Mouse (Mus musculus) intestine, embryonic 16.5 days (tissue): Measurements from ENCODE around the gene Lrrc8a. TPM values are rescaled to one million over a fixed set of nuclear protein-coding genes. Genes with fewer than 3 reads are reported as not detected.

ENCODE experiments used
- ATAC-seq: fragments of 200-750 bp; cut with Nextera tagmentation; 2 replicates; pipeline ENCODE4 v1.8.0; 2017; ENCODE audit warnings: moderate TSS enrichment, moderate library complexity
- H3K27ac ChIP-seq: fragments of 300-500 bp; sonication (generic); 2 replicates; pipeline ENCODE4 v1.5.1; 2014; ENCODE audit warnings: mild to moderate bottlenecking, low read length
- H3K27me3 ChIP-seq: fragments of 300-500 bp; sonication (generic); replicated peaks from 2 replicates; pipeline ENCODE4 v1.6.1; 2014; ENCODE audit warnings: low read length, control low read depth, mixed read lengths; ENCODE audit not compliant: control insufficient read depth, insufficient read depth
- H3K36me3 ChIP-seq: fragments of 300-500 bp; sonication (generic); 2 replicates; pipeline ENCODE4 v1.6.1; 2014; ENCODE audit warnings: low read length, control low read depth; ENCODE audit not compliant: control insufficient read depth, insufficient read depth
- H3K4me1 ChIP-seq: fragments of 300-500 bp; sonication (generic); 2 replicates; pipeline ENCODE4 v1.6.1; 2014; ENCODE audit warnings: low read length, control low read depth, mixed read lengths; ENCODE audit not compliant: control insufficient read depth, insufficient read depth
- H3K4me2 ChIP-seq: fragments of 300-500 bp; sonication (generic); 2 replicates; pipeline ENCODE4 v1.6.1; 2014; ENCODE audit warnings: low read depth, low read length, control low read depth
- H3K4me3 ChIP-seq: fragments of 300-500 bp; sonication (generic); 2 replicates; pipeline ENCODE4 v1.5.1; 2014; ENCODE audit warnings: mild to moderate bottlenecking, low read length
- H3K9ac ChIP-seq: fragments of 300-500 bp; sonication (generic); 2 replicates; pipeline ENCODE4 v1.6.1; 2014; ENCODE audit warnings: low read depth, low read length
- H3K9me3 ChIP-seq: fragments of 300-500 bp; sonication (generic); 2 replicates; pipeline ENCODE4 v1.6.1; 2016; ENCODE audit warnings: low read length, control low read depth; ENCODE audit not compliant: control insufficient read depth
- WGBS: fragments of 180-500 bp; shearing (Covaris S2); extraction: QIAGEN DNeasy Blood & Tissue Kit; methylation state at CpG from one replicate; pipeline ENCODE4 v1.1.7; 2014; 5-methylcytosine and 5-hydroxymethylcytosine counted together
- polyA plus RNA-seq: library from polyadenylated mRNA; unstranded; fragments of >200 nt; fragmentation: Nextera tagmentation; extraction: Ambion mirVana; gene quantifications from 2 replicates; pipeline ENCODE4 v1.2.1, GENCODE M21; 2015

Lrrc8a gene
- polyA plus RNA-seq, 1 experiment from 2014 or later, result 37.4 TPM

- Histone ChIP-seq H3K4me3 (no peak overlapping the region), H3K27ac (no peak overlapping the region), H3K27me3 (no peaks in the 10 kb centered on the region), H3K4me1 (peaks cover 11% of the 10 kb centered on the region), H3K4me2 (no peak overlapping the region), H3K9ac (no peak overlapping the region), H3K36me3 (peaks cover 23% of the 10 kb centered on the region), H3K9me3 (no peaks in the 10 kb centered on the region)
- 96% methylated on average over 30 of the region's 30 CpGs for WGBS
- ATAC-seq, result no peak
Measured at GRCm38 (mm10) chr2:30256616-30257350, 19.3 kb downstream of the Lrrc8a start.

- no peak overlapping the region for H3K4me2 ChIP-seq
- H3K9me3 ChIP-seq, result no peaks in the 10 kb centered on the region
- peaks cover under 1% of the 10 kb centered on the region for H3K4me1 ChIP-seq
- no peak overlapping the region for H3K9ac ChIP-seq
- H3K36me3 ChIP-seq, result peaks cover 23% of the 10 kb centered on the region
- 81% methylated on average over 7 of the region's 7 CpGs for WGBS
- H3K4me3 ChIP-seq, result no peak overlapping the region
- no peak overlapping the region for H3K27ac ChIP-seq
- ATAC-seq, result no peak
- no peaks in the 10 kb centered on the region for H3K27me3 ChIP-seq
Measured at GRCm38 (mm10) chr2:30257699-30258460, 20.4 kb downstream of the Lrrc8a start.

- Histone ChIP-seq H3K4me1 (peaks cover 3% of the 10 kb centered on the region; the same call in 1 of the 2 replicates), H3K9me3 (no peaks in the 10 kb centered on the region), H3K36me3 (peaks cover 28% of the 10 kb centered on the region), H3K27me3 (no peaks in the 10 kb centered on the region), H3K9ac (no peak overlapping the region), H3K4me2 (no peak overlapping the region), H3K27ac (no peak overlapping the region), H3K4me3 (no peak overlapping the region)
- peak; percentile 35; the same call in 1 of the 2 replicates for ATAC-seq
- 68% methylated on average over 4 of the region's 4 CpGs for WGBS
Measured at GRCm38 (mm10) chr2:30258600-30258999, 21.1 kb downstream of the Lrrc8a start.

DNA sequence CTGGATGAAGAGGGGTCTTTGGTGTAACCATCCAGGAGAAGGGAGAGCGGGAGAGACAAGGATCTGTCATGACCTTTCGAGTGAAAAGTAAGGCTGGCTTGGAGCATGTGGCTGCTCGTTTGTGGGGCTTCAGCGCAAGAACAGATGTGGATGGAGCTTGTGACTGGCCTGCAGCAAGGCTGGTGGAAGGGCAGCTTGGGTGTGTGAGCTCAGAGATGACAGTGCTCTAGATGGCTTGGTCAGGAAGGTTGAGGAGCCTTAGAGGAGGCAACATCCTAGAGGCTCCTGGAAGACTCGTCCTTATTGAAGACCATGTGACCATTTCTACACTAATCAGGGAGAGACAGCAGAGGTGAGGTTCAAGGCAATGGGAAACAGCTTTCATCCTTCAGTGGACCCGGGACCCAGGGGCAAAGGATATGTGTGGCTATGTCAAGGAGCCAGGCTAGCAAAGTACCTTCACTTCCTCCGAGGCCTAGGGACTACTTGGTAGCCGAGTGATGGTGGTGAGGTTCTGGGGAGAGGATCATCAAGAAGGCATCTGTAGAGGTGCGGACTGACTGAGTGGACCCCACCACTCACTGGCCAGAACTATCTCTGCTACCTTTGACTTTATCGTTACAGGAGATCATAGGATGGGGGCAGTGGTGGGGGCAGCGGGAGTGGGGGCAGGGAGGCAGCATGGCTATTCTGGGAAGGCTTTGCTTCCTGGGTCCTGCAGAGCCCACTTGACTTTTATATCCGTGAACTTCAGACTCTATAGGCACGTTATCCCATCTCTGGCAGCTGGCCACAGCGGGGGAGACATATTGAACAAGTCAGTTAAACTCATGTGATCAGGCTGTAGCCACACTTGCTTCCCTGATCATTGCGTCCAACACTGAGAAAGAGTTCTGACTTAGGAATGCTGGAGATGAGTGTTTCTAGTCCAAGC lies 21.9 kb downstream of the Lrrc8a start:
- peaks cover 3% of the 10 kb centered on the region; the same call in 1 of the 2 replicates for H3K4me1 ChIP-seq
- no peak overlapping the region for H3K4me2 ChIP-seq
- ATAC-seq, result no peak
- peaks cover 30% of the 10 kb centered on the region for H3K36me3 ChIP-seq
- no peaks in the 10 kb centered on the region for H3K9me3 ChIP-seq
- no peak overlapping the region for H3K9ac ChIP-seq
- no peak overlapping the region for H3K27ac ChIP-seq
- 83% methylated on average over 15 of the region's 15 CpGs for WGBS
- no peaks in the 10 kb centered on the region for H3K27me3 ChIP-seq
- H3K4me3 ChIP-seq, result no peak overlapping the region

GRCm38 (mm10) chr2:30261064-30261736 lies 23.7 kb downstream of the Lrrc8a start:
- 88% methylated on average over 4 of the region's 4 CpGs for WGBS
- H3K27me3 ChIP-seq, result no peaks in the 10 kb centered on the region
- H3K4me1 ChIP-seq, result peaks cover 19% of the 10 kb centered on the region
- H3K4me3 ChIP-seq, result no peak overlapping the region
- no peak for ATAC-seq
- H3K27ac ChIP-seq, result no peak overlapping the region
- H3K9me3 ChIP-seq, result no peaks in the 10 kb centered on the region
- H3K36me3 ChIP-seq, result peaks cover 17% of the 10 kb centered on the region
- H3K4me2 ChIP-seq, result no peak overlapping the region
- H3K9ac ChIP-seq, result no peak overlapping the region

- no peak overlapping the region for H3K27ac ChIP-seq
- WGBS, result 92% methylated on average over 18 of the region's 18 CpGs
Measured at GRCm38 (mm10) chr2:30261921-30262839, 24.7 kb downstream of the Lrrc8a start.

DNA sequence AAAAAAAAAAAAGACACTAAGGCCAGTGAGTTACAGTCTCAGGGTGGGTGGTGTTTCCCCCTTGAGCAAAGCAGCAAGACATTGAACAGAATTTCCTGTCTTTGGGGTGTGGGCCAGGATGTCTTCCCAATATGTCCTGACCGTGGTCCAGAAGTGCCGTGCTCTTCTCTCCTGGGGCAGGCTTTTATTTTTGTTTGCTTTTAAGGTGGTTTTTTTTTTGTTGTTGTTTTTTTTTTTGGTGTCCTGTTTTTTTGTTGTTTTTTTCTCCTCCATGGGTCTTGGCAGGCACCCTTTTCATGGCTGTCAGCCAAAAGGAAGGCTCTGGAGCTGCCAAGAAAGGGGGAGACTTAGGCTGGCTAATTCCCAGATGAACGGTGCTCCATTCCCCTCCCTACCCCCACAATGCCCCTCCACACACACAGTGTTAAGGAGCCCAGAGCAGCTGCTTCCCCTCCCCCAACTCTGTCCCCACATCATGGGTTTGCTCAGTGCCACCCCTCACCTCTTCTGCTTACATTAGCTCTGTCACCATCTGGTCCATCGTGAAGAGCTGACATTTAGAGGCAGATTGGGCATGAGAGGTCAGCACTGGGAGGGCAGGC lies 25.4 kb downstream of the Lrrc8a start:
- Histone ChIP-seq H3K9me3 (no peaks in the 10 kb centered on the region), H3K36me3 (peaks cover 7% of the 10 kb centered on the region; the same call in 1 of the 2 replicates), H3K27ac (no peak overlapping the region), H3K27me3 (no peaks in the 10 kb centered on the region), H3K4me2 (no peak overlapping the region), H3K4me3 (no peak overlapping the region), H3K9ac (no peak overlapping the region), H3K4me1 (peaks cover 27% of the 10 kb centered on the region)
- no peak for ATAC-seq
- WGBS, result 45% methylated on average over 4 of the region's 4 CpGs

More at GRCm38 (mm10) chr2:30261921-30262839, 24.7 kb downstream of the Lrrc8a start:
- no peak overlapping the region for H3K4me2 ChIP-seq
- no peak overlapping the region for H3K4me3 ChIP-seq
- H3K9me3 ChIP-seq, result no peaks in the 10 kb centered on the region
- H3K27me3 ChIP-seq, result no peaks in the 10 kb centered on the region
- H3K4me1 ChIP-seq, result peaks cover 27% of the 10 kb centered on the region
- H3K9ac ChIP-seq, result no peak overlapping the region
- ATAC-seq, result no peak
- H3K36me3 ChIP-seq, result peaks cover 7% of the 10 kb centered on the region

DNA sequence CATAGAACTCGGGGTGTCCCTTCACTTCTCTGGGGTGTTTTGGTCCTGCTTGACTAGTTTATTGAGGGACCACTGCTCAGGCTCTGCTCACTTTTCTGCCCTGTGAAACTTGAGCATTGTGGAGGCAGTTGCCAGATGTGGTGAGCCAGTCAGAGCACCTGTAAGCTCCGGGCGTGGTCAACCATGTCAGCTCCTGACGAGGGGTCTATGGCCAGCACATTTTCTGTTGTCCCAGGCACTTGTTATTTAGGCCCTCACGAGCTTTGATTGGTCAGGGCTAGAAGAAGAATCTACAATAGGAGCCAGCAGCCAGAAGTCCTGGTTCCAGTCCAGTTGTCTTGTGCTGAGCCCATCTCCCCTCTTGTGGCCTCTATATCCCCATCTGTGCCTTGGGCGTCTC lies 26.3 kb downstream of the Lrrc8a start:
- Histone ChIP-seq H3K36me3 (peaks cover 7% of the 10 kb centered on the region; the same call in 1 of the 2 replicates), H3K9ac (no peak overlapping the region), H3K27me3 (no peaks in the 10 kb centered on the region), H3K27ac (no peak overlapping the region), H3K4me3 (no peak overlapping the region), H3K9me3 (no peaks in the 10 kb centered on the region), H3K4me2 (no peak overlapping the region), H3K4me1 (peaks cover 27% of the 10 kb centered on the region)
- no peak for ATAC-seq
- 92% methylated on average over 6 of the region's 6 CpGs for WGBS
